Mouse (Mus musculus) MEL (cell line): ENCODE data around the gene Bri3bp.

ENCODE experiments used
- CTCF ChIP-seq, 3 experiments: IDR thresholded peaks in 2 of 3; conservative IDR thresholded peaks in 1 of 3; 2 replicates each; pipeline ENCODE4 v1.5.1; 2011 to 2012; ENCODE audit warnings: low read length in 3 of 3, low read depth in 2 of 3, mild to moderate bottlenecking in 2 of 3, improper control_type of control experiment in 1 of 3, inconsistent platforms in 1 of 3, mixed read lengths in 1 of 3, moderate library complexity in 1 of 3; ENCODE audit not compliant: control insufficient read depth in 1 of 3, insufficient read depth in 1 of 3, poor library complexity in 1 of 3, severe bottlenecking in 1 of 3
- EP300 ChIP-seq, 2 experiments: IDR thresholded peaks; 2 replicates each; pipeline ENCODE4 v1.6.1; 2011; ENCODE audit warnings: improper control_type of control experiment in 2 of 2, low read length in 2 of 2, low read depth in 1 of 2, mild to moderate bottlenecking in 1 of 2
- MAFK ChIP-seq: IDR thresholded peaks from 2 replicates; pipeline ENCODE4 v1.6.1; 2011; ENCODE audit warnings: low read depth, mild to moderate bottlenecking, low read length, improper control_type of control experiment, borderline replicate concordance
- MAX ChIP-seq: IDR thresholded peaks from 2 replicates; pipeline ENCODE4 v1.6.1; 2011; ENCODE audit warnings: low read length, improper control_type of control experiment
- MAZ ChIP-seq: IDR thresholded peaks from 2 replicates; pipeline ENCODE4 v1.6.1; 2012; ENCODE audit warnings: low read depth, mild to moderate bottlenecking, inconsistent platforms, low read length, improper control_type of control experiment
- POLR2A ChIP-seq, 2 experiments: IDR thresholded peaks; 2 replicates each; pipeline ENCODE4 v1.6.1; 2011 to 2012; ENCODE audit warnings: low read length in 2 of 2, mild to moderate bottlenecking in 2 of 2, control low read depth in 1 of 2, improper control_type of control experiment in 1 of 2, low read depth in 1 of 2, moderate library complexity in 1 of 2; ENCODE audit not compliant: control insufficient read depth in 1 of 2, insufficient read depth in 1 of 2, poor library complexity in 1 of 2
- POLR2AphosphoS2 ChIP-seq: IDR thresholded peaks from 2 replicates; pipeline ENCODE4 v1.6.1; 2011; ENCODE audit warnings: low read length, improper control_type of control experiment
- TAL1 ChIP-seq: IDR thresholded peaks from 2 replicates; pipeline ENCODE4 v1.6.1; 2012; ENCODE audit warnings: mild to moderate bottlenecking, inconsistent platforms, low read length, moderate library complexity, mixed read lengths
- ZC3H11A ChIP-seq: IDR thresholded peaks from 2 replicates; pipeline ENCODE4 v1.6.1; 2012; ENCODE audit warnings: low read depth, mild to moderate bottlenecking, inconsistent platforms, low read length, improper control_type of control experiment

GRCm38 (mm10) chr5:125505968-125506367 lies 64.6 kb downstream of the Bri3bp start:
- TF ChIP-seq MAX (no peak), TAL1 (no peak), CTCF (IDR thresholded peaks at IDR 0.05 in 2 of 3, conservative IDR thresholded peaks at IDR 0.05 in 1 of 3; ENCODE audit: control insufficient read depth in 1 of 3, insufficient read depth in 1 of 3, low read depth in 2 of 3, low read length in 3 of 3, poor library complexity in 1 of 3, severe bottlenecking in 1 of 3) (no peak), MAFK (no peak), MAZ (no peak), POLR2A (IDR thresholded peaks at IDR 0.05; ENCODE audit: control insufficient read depth in 1 of 2, insufficient read depth in 1 of 2, low read depth in 1 of 2, low read length in 2 of 2, poor library complexity in 1 of 2) (no peak), ZC3H11A (no peak), POLR2AphosphoS2 (no peak), EP300 (IDR thresholded peaks at IDR 0.05; ENCODE audit: low read depth in 1 of 2, low read length in 2 of 2) (no peak)
